ENCODE assay signal across 10 mouse cellular contexts in the genomic region with DNA sequence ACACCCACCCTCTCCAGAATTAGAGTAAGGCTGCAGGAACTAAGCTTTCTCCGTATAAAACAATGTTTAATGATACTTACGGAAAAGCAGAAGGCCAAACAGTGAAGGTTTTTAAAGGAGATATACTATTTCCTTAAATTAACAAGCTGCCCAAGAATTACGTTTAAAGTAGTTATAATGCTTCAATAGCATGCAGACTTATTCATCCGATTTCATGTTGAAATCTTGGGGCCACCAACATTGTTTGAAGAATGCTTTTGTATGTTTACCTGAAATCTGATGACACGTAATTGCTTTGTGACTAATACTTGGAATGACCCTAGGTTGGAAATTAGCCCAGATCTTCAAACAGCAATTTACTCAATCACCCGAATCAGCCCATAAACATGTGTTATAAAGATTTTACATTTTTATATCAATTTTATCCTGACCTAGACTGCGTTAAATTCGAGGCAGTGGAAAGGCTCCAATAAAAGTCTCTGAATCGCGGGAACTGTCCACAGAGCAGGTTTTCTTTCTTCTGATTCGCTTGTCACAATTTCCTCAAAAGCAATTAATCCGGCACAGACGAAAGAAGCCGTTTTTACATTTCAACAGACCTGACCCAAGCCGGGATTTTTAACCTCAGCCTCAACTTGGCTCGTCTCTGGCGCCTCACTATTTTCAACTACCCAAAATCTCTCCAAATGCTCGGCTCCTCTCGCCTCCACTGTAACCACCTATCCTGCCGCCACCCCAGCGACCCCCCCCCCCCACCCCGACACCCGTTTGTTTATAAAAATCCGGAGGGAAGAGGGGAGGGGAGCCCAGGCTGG. TPM values are rescaled to one million over a fixed set of nuclear protein-coding genes. Genes with fewer than 3 reads are reported as not detected.
A peak's percentile ranks its signal among the peaks of the same experiment; 100 is the strongest.
DNase-seq lines count a peak whose midpoint lies in the region; ATAC-seq and TF ChIP-seq lines count a peak whose summit lies in the region.
"Had no signal": no experiment of that assay in that cellular context is flagged by ENCODE, and none has a peak within 500 bp of the region (broad histone marks: within the 10 kb centered on the region; RNA-seq: fewer than 3 reads in every experiment).

No protein-coding gene starts in this region.

- H3K9ac ChIP-seq in lung, embryonic 14.5 days, result no peak overlapping the region
- H3K9ac ChIP-seq in forebrain, embryonic 11.5 days (ENCODE audit: low read length), result no peak overlapping the region
- no peak overlapping the region for H3K9ac ChIP-seq in limb, embryonic 11.5 days (ENCODE audit: low read length)
- H3K9ac ChIP-seq in stomach, embryonic 14.5 days (replicated peaks; ENCODE audit: low read depth, low read length), result no peak overlapping the region

- H3K9me3 ChIP-seq in lung, embryonic 14.5 days (ENCODE audit: low read depth, low read length), result no peaks in the 10 kb centered on the region
- no peaks in the 10 kb centered on the region for H3K9me3 ChIP-seq in forebrain, embryonic 11.5 days (ENCODE audit: control insufficient read depth, low read length)
- no peaks in the 10 kb centered on the region for H3K9me3 ChIP-seq in limb, embryonic 11.5 days (ENCODE audit: control insufficient read depth, low read length)
- no peaks in the 10 kb centered on the region for H3K9me3 ChIP-seq in stomach, embryonic 14.5 days (ENCODE audit: control insufficient read depth, low read depth, low read length)

- DNase-seq in lung, embryonic 14.5 days, result peak; percentile 19
- no peak for DNase-seq in lung, postnatal 36 days
- no peak for DNase-seq in forebrain, embryonic 11.5 days (ENCODE audit: low spot score)
- DNase-seq in limb, embryonic 11.5 days (ENCODE audit: low spot score), result peak; percentile 61
- no peak for DNase-seq in urinary bladder, postnatal 25 days (ENCODE audit: low spot score)
- DNase-seq in frontal cortex, postnatal 14 days (ENCODE audit: low spot score in 2 of 2), result no peak
- DNase-seq: cerebellum, postnatal 36 days; kidney, adult 2 months had no signal

- H3K27ac ChIP-seq in lung, embryonic 14.5 days (ENCODE audit: low read depth), result no peak overlapping the region
- no peak overlapping the region for H3K27ac ChIP-seq in forebrain, embryonic 11.5 days (ENCODE audit: low read depth, low read length)
- no peak overlapping the region for H3K27ac ChIP-seq in limb, embryonic 11.5 days (replicated peaks; ENCODE audit: low read depth, low read length)
- H3K27ac ChIP-seq in stomach, embryonic 14.5 days (ENCODE audit: low read length), result no peak overlapping the region

- H3K36me3 ChIP-seq in lung, embryonic 14.5 days (ENCODE audit: insufficient read depth), result no peaks in the 10 kb centered on the region
- H3K36me3 ChIP-seq in forebrain, embryonic 11.5 days (ENCODE audit: control insufficient read depth, insufficient read depth, low read length), result no peaks in the 10 kb centered on the region
- no peaks in the 10 kb centered on the region for H3K36me3 ChIP-seq in limb, embryonic 11.5 days (ENCODE audit: control insufficient read depth, insufficient read depth, low read length)
- H3K36me3 ChIP-seq in stomach, embryonic 14.5 days (ENCODE audit: control insufficient read depth, insufficient read depth, low read length), result no peaks in the 10 kb centered on the region

- 2% methylated on average over 24 of the region's 24 CpGs for WGBS in lung, embryonic 14.5 days
- under 1% methylated on average over 24 of the region's 24 CpGs for WGBS in forebrain, embryonic 11.5 days
- whole genome bisulfite sequencing in limb, embryonic 11.5 days, result under 1% methylated on average over 24 of the region's 24 CpGs
- 1% methylated on average over 24 of the region's 24 CpGs for WGBS in stomach, embryonic 14.5 days

- H3K4me1 ChIP-seq in lung, embryonic 14.5 days (ENCODE audit: insufficient read depth), result no peaks in the 10 kb centered on the region
- H3K4me1 ChIP-seq in forebrain, embryonic 11.5 days (replicated peaks; ENCODE audit: control insufficient read depth, insufficient read depth, low read length), result peaks cover 13% of the 10 kb centered on the region; the same call in 1 of the 2 replicates
- 0 out of 2 replicates have a peak, but pooled peaks cover 3% of the 10 kb centered on the region for H3K4me1 ChIP-seq in limb, embryonic 11.5 days (ENCODE audit: control insufficient read depth, insufficient read depth, low read length)
- peaks cover 8% of the 10 kb centered on the region; the same call in 1 of the 2 replicates for H3K4me1 ChIP-seq in stomach, embryonic 14.5 days (ENCODE audit: control insufficient read depth, insufficient read depth, low read length)

- H3K4me2 ChIP-seq in lung, embryonic 14.5 days, result peak overlapping the region; percentile 63
- peak overlapping the region; percentile 56 for H3K4me2 ChIP-seq in forebrain, embryonic 11.5 days (ENCODE audit: low read depth, low read length, severe bottlenecking)
- H3K4me2 ChIP-seq in limb, embryonic 11.5 days (ENCODE audit: low read depth, severe bottlenecking), result peak overlapping the region; percentile 54
- H3K4me2 ChIP-seq in stomach, embryonic 14.5 days (replicated peaks; ENCODE audit: low read depth, low read length), result peak overlapping the region; percentile 46

- H3K27me3 ChIP-seq in lung, embryonic 14.5 days (ENCODE audit: insufficient read depth, low read length), result peaks cover 92% of the 10 kb centered on the region
- peaks cover 85% of the 10 kb centered on the region for H3K27me3 ChIP-seq in forebrain, embryonic 11.5 days (ENCODE audit: control insufficient read depth, insufficient read depth, low read length)
- peaks cover 68% of the 10 kb centered on the region for H3K27me3 ChIP-seq in limb, embryonic 11.5 days (ENCODE audit: control insufficient read depth, insufficient read depth, low read length)
- peaks cover 74% of the 10 kb centered on the region for H3K27me3 ChIP-seq in stomach, embryonic 14.5 days (ENCODE audit: control insufficient read depth, insufficient read depth, low read length)

- H3K4me3 ChIP-seq in lung, embryonic 14.5 days (ENCODE audit: low read depth, low read length), result peak overlapping the region; percentile 37
- H3K4me3 ChIP-seq in forebrain, embryonic 11.5 days (ENCODE audit: low read depth, low read length), result peak overlapping the region; percentile 32
- peak overlapping the region; percentile 34 for H3K4me3 ChIP-seq in limb, embryonic 11.5 days (ENCODE audit: low read depth, low read length)
- H3K4me3 ChIP-seq in stomach, embryonic 14.5 days (ENCODE audit: low read depth, low read length), result peak overlapping the region; percentile 30; the same call in 1 of the 2 replicates

- no peak for TF ChIP-seq CTCF in lung, embryonic 14.5 days (IDR thresholded peaks at IDR 0.05; ENCODE audit: low read depth)

- no peak for ATAC-seq in lung, embryonic 14.5 days (ENCODE audit: insufficient read depth)
- ATAC-seq in forebrain, embryonic 11.5 days (replicated peaks; ENCODE audit: low FRiP score), result peak; percentile 43
- no peak for ATAC-seq in limb, embryonic 11.5 days (ENCODE audit: insufficient number of reproducible peaks, low FRiP score, low TSS enrichment, low read depth)
- ATAC-seq in stomach, embryonic 14.5 days (ENCODE audit: insufficient number of reproducible peaks, insufficient read depth, low FRiP score, low read depth), result no peak
- ATAC-seq in granulocyte monocyte progenitor cell, adult 5-6 weeks (replicated peaks; ENCODE audit: poor library complexity, severe bottlenecking), result no peak

RNA-seq across cellular contexts. Expression of a gene that starts 4.0 kb away (rescaled TPM):
- 0.19 and 0.63 TPM in 2 replicates for polyA plus RNA-seq in lung, embryonic 14.5 days (2014; fragmentation: Nextera tagmentation; extraction: Ambion mirVana)
- 2.1 and 2.9 TPM in 2 replicates for polyA plus RNA-seq in forebrain, embryonic 11.5 days (2014; fragmentation: Nextera tagmentation; extraction: Ambion mirVana)
- polyA plus RNA-seq in limb, embryonic 11.5 days (2014; fragmentation: Nextera tagmentation; extraction: Ambion mirVana), result 2.6 and 4.1 TPM in 2 replicates
- 2.0 and 3.2 TPM in 2 replicates for polyA plus RNA-seq in stomach, embryonic 14.5 days (2014; fragmentation: Nextera tagmentation; extraction: Ambion mirVana)
- total RNA-seq in granulocyte monocyte progenitor cell, adult 5-6 weeks (2014; fragmentation: Nextera tagmentation), result 0.60 TPM in 1 of 2 replicates, not detected in the other
- 1.3 and 8.6 TPM in 2 replicates for total RNA-seq in granulocyte monocyte progenitor cell, adult 5-6 weeks (2017)
- polyA plus RNA-seq: kidney, adult 2 months had no signal

RNA-seq across cellular contexts. Expression of a gene that starts 4.9 kb away (rescaled TPM):
- polyA plus RNA-seq in lung, embryonic 14.5 days (2014; fragmentation: Nextera tagmentation; extraction: Ambion mirVana), result not detected in 2 replicates
- 0.19 TPM in 1 of 2 replicates, not detected in the other for polyA plus RNA-seq in forebrain, embryonic 11.5 days (2014; fragmentation: Nextera tagmentation; extraction: Ambion mirVana)
- not detected in 2 replicates for polyA plus RNA-seq in limb, embryonic 11.5 days (2014; fragmentation: Nextera tagmentation; extraction: Ambion mirVana)
- not detected in 2 replicates for polyA plus RNA-seq in stomach, embryonic 14.5 days (2014; fragmentation: Nextera tagmentation; extraction: Ambion mirVana)
- not detected in 2 replicates for total RNA-seq in granulocyte monocyte progenitor cell, adult 5-6 weeks (2014; fragmentation: Nextera tagmentation)
- not detected in 2 replicates for total RNA-seq in granulocyte monocyte progenitor cell, adult 5-6 weeks (2017)
- polyA plus RNA-seq: kidney, adult 2 months had no signal

Comparison
In these comparisons a context has a peak if more than half of its experiments do, and no peak if none do; other contexts are left out.
1. DNase-seq: peak in lung, embryonic 14.5 days (single experiment) and limb, embryonic 11.5 days (single experiment); none in lung, postnatal 36 days (single experiment), forebrain, embryonic 11.5 days (single experiment), urinary bladder, postnatal 25 days (single experiment) and frontal cortex, postnatal 14 days (0 of 2).
2. Peak in every context shown above with its lines, with median percentiles within 50 percentile points of each other: H3K4me2 ChIP-seq and H3K4me3 ChIP-seq.